Mouse (Mus musculus) small intestine, adult 2 months (tissue): ENCODE data around the gene Rcsd1.

Experiments
- CTCF ChIP-seq: fragments of 200-500 bp; IDR thresholded peaks from 2 replicates; pipeline ENCODE4 v1.5.1; 2012; ENCODE audit warnings: low read depth, mild to moderate bottlenecking, control low read depth, inconsistent platforms, low read length, moderate library complexity, mixed read lengths; ENCODE audit not compliant: insufficient replicate concordance, insufficient read length; ENCODE audit errors: extremely low read depth
- POLR2A ChIP-seq: fragments of 200-500 bp; IDR thresholded peaks from 2 replicates; pipeline ENCODE4 v1.6.1; 2012; ENCODE audit warnings: low read depth, mild to moderate bottlenecking, control low read depth, inconsistent platforms, low read length, moderate library complexity

- TF ChIP-seq POLR2A (no peak), CTCF (no peak)
Observed at GRCm38 (mm10) chr1:165737867-165738266, 28.3 kb upstream of the Rcsd1 start.
